Mouse (Mus musculus) MEL (cell line): Measurements from ENCODE around the gene 1110008P14Rik. TPM values are rescaled to one million over a fixed set of nuclear protein-coding genes. Genes with fewer than 3 reads are reported as not detected.

Source experiments
- DNase-seq: peaks from one replicate; pipeline ENCODE4 v3.0.0; 2011; ENCODE audit warnings: low read depth, low spot score
- H3K27ac ChIP-seq: 2 replicates; pipeline ENCODE4 v1.5.1; 2012; ENCODE audit warnings: low read depth, mild to moderate bottlenecking, control low read depth, low read length, moderate library complexity; ENCODE audit not compliant: control insufficient read depth
- H3K27me3 ChIP-seq, 2 experiments: fragments of 150-350 bp in 1 of 2; sonication (generic) in 1 of 2; 2 replicates each; pipeline ENCODE4 v1.6.1; 2012; ENCODE audit warnings: low read length in 2 of 2, mild to moderate bottlenecking in 2 of 2, improper control_type of control experiment in 1 of 2, moderate library complexity in 1 of 2; ENCODE audit not compliant: insufficient read depth in 2 of 2, control insufficient read depth in 1 of 2
- H3K36me3 ChIP-seq, 2 experiments: 2 replicates each; pipeline ENCODE4 v1.6.1; 2012 to 2014; ENCODE audit warnings: low read length in 2 of 2, improper control_type of control experiment in 1 of 2, inconsistent platforms in 1 of 2, mild to moderate bottlenecking in 1 of 2; ENCODE audit not compliant: insufficient read depth in 2 of 2, control insufficient read depth in 1 of 2
- H3K4me1 ChIP-seq, 2 experiments: fragments of 150-350 bp in 1 of 2; sonication (generic) in 1 of 2; 2 replicates each; pipeline ENCODE4 v1.6.1; 2012; ENCODE audit warnings: low read length in 2 of 2, improper control_type of control experiment in 1 of 2, mild to moderate bottlenecking in 1 of 2; ENCODE audit not compliant: insufficient read depth in 2 of 2, control insufficient read depth in 1 of 2
- H3K4me3 ChIP-seq, 2 experiments: fragments of 150-350 bp in 1 of 2; sonication (generic) in 1 of 2; 2 replicates each; pipeline ENCODE4 v1.5.1; 2012; ENCODE audit warnings: low read depth in 2 of 2, low read length in 2 of 2, mild to moderate bottlenecking in 2 of 2, moderate library complexity in 2 of 2, control low read depth in 1 of 2, improper control_type of control experiment in 1 of 2; ENCODE audit not compliant: control insufficient read depth in 1 of 2, insufficient read depth in 1 of 2
- H3K79me2 ChIP-seq: 2 replicates; pipeline ENCODE4 v1.6.1; 2012; ENCODE audit warnings: mild to moderate bottlenecking, low read length, moderate library complexity; ENCODE audit not compliant: control insufficient read depth, poor library complexity, insufficient read depth
- H3K9ac ChIP-seq: 2 replicates; pipeline ENCODE4 v1.6.1; 2012; ENCODE audit warnings: low read depth, mild to moderate bottlenecking, control low read depth, low read length, moderate library complexity; ENCODE audit not compliant: control insufficient read depth, poor library complexity, severe bottlenecking
- H3K9me3 ChIP-seq: fragments of 150-350 bp; sonication (generic); replicated peaks from 2 replicates; pipeline ENCODE4 v1.6.1; 2012; ENCODE audit warnings: mild to moderate bottlenecking, low read length, improper control_type of control experiment, moderate library complexity; ENCODE audit not compliant: insufficient read depth
- CHD2 ChIP-seq: IDR thresholded peaks from 2 replicates; pipeline ENCODE4 v1.6.1; 2011; ENCODE audit warnings: low read length, improper control_type of control experiment
- ELF1 ChIP-seq: IDR thresholded peaks from 2 replicates; pipeline ENCODE4 v1.6.1; 2014; ENCODE audit warnings: low read depth, mild to moderate bottlenecking, inconsistent platforms, low read length, improper control_type of control experiment, moderate library complexity
- EP300 ChIP-seq, 2 experiments: IDR thresholded peaks; 2 replicates each; pipeline ENCODE4 v1.6.1; 2011; ENCODE audit warnings: improper control_type of control experiment in 2 of 2, low read length in 2 of 2, low read depth in 1 of 2, mild to moderate bottlenecking in 1 of 2
- ETS1 ChIP-seq: IDR thresholded peaks from 2 replicates; pipeline ENCODE4 v1.6.1; 2012; ENCODE audit warnings: low read depth, mild to moderate bottlenecking, inconsistent platforms, low read length, improper control_type of control experiment, moderate library complexity
- GATA1 ChIP-seq: IDR thresholded peaks from 2 replicates; pipeline ENCODE4 v1.6.1; 2011; ENCODE audit warnings: low read depth, low read length, improper control_type of control experiment
- HCFC1 ChIP-seq: IDR thresholded peaks from 2 replicates; pipeline ENCODE4 v1.6.1; 2012; ENCODE audit warnings: low read depth, mild to moderate bottlenecking, inconsistent platforms, low read length, improper control_type of control experiment, moderate library complexity
- KAT2A ChIP-seq: conservative IDR thresholded peaks from 2 replicates; pipeline ENCODE4 v1.6.1; 2012; ENCODE audit warnings: low read depth, low read length, improper control_type of control experiment, inconsistent platforms
- MAZ ChIP-seq: IDR thresholded peaks from 2 replicates; pipeline ENCODE4 v1.6.1; 2012; ENCODE audit warnings: low read depth, mild to moderate bottlenecking, inconsistent platforms, low read length, improper control_type of control experiment
- MXI1 ChIP-seq: IDR thresholded peaks from 2 replicates; pipeline ENCODE4 v1.6.1; 2011; ENCODE audit warnings: mild to moderate bottlenecking, low read depth, low read length, improper control_type of control experiment
- NELFE ChIP-seq: IDR thresholded peaks from 2 replicates; pipeline ENCODE4 v1.6.1; 2011; ENCODE audit warnings: low read depth, low read length, improper control_type of control experiment
- POLR2A ChIP-seq, 2 experiments: IDR thresholded peaks; 2 replicates each; pipeline ENCODE4 v1.6.1; 2011 to 2012; ENCODE audit warnings: low read length in 2 of 2, mild to moderate bottlenecking in 2 of 2, control low read depth in 1 of 2, improper control_type of control experiment in 1 of 2, low read depth in 1 of 2, moderate library complexity in 1 of 2; ENCODE audit not compliant: control insufficient read depth in 1 of 2, insufficient read depth in 1 of 2, poor library complexity in 1 of 2
- RAD21 ChIP-seq: IDR thresholded peaks from 2 replicates; pipeline ENCODE4 v1.6.1; 2011; ENCODE audit warnings: mild to moderate bottlenecking, low read depth, low read length, improper control_type of control experiment
- RCOR1 ChIP-seq: IDR thresholded peaks from 2 replicates; pipeline ENCODE4 v1.6.1; 2012; ENCODE audit warnings: low read depth, mild to moderate bottlenecking, inconsistent platforms, low read length, improper control_type of control experiment
- SIN3A ChIP-seq: IDR thresholded peaks from 2 replicates; pipeline ENCODE4 v1.6.1; 2012; ENCODE audit warnings: low read length, improper control_type of control experiment, inconsistent platforms
- TAL1 ChIP-seq: IDR thresholded peaks from 2 replicates; pipeline ENCODE4 v1.6.1; 2012; ENCODE audit warnings: mild to moderate bottlenecking, inconsistent platforms, low read length, moderate library complexity, mixed read lengths
- TBP ChIP-seq: IDR thresholded peaks from 2 replicates; pipeline ENCODE4 v1.8.0; 2011; ENCODE audit warnings: low read depth, low read length, improper control_type of control experiment
- UBTF ChIP-seq: IDR thresholded peaks from 2 replicates; pipeline ENCODE4 v1.6.1; 2012; ENCODE audit warnings: low read depth, mild to moderate bottlenecking, inconsistent platforms, low read length, improper control_type of control experiment, moderate library complexity, borderline replicate concordance; ENCODE audit not compliant: insufficient read depth
- ZNF384 ChIP-seq: IDR thresholded peaks from 2 replicates; pipeline ENCODE4 v1.6.1; 2012; ENCODE audit warnings: low read depth, mild to moderate bottlenecking, inconsistent platforms, low read length, improper control_type of control experiment
- polyA plus RNA-seq, 2 experiments: library from polyadenylated mRNA; stranded (reverse) in 1 of 2; unstranded in 1 of 2; fragments of >175 nt in 1 of 2; fragments of >200 nt in 1 of 2; gene quantifications; 2 replicates each; pipeline versions ENCODE4 v1.2.1 to v1.2.4; 2012; ENCODE audit warnings: low replicate concordance in 2 of 2, low read depth in 1 of 2; ENCODE audit not compliant: insufficient read length in 2 of 2, insufficient read depth in 1 of 2, missing spikeins in 1 of 2
- total RNA-seq: library from RNA; depleted of rRNA; stranded (reverse); fragments of 300-350 nt; gene quantifications from 2 replicates; pipeline ENCODE4 v1.2.3, GENCODE M21; 2012

The 1110008P14Rik gene
- total and polyA plus RNA-seq, 3 experiments = 62.9 to 63.5 TPM; not detected in 1

GRCm38 (mm10) chr2:32424796-32425195, 43.1 kb upstream of the 1110008P14Rik start:
- no peak for DNase-seq
- Histone ChIP-seq H3K9me3 (no peaks in the 10 kb centered on the region), H3K27ac (no peak overlapping the region), H3K36me3 (peaks cover 0 to 37% of the 10 kb centered on the region in 2 experiments; a peak in 3 of 4 replicates), H3K4me1 (peaks cover 26 to 44% of the 10 kb centered on the region in 2 experiments), H3K9ac (no peak overlapping the region), H3K79me2 (peaks cover 17% of the 10 kb centered on the region), H3K27me3 (no peaks in the 10 kb centered on the region), H3K4me3 (no peak overlapping the region)
- TF ChIP-seq GATA1 (0 out of 2 replicates have a peak, but pooled peaks have one; percentile 21), RAD21 (no peak), EP300 (IDR thresholded peaks at IDR 0.05; ENCODE audit: low read depth in 1 of 2, low read length in 2 of 2) (0 out of 4 replicates have a peak, but pooled peaks of 1 of the 2 experiments have one; percentile 9)
- TF ChIP-seq, all 39 proteins: peak for 2

- Histone ChIP-seq H3K27ac (no peak overlapping the region), H3K9me3 (no peaks in the 10 kb centered on the region), H3K9ac (no peak overlapping the region), H3K4me3 (no peak overlapping the region), H3K27me3 (no peaks in the 10 kb centered on the region), H3K36me3 (peaks cover 0 to 37% of the 10 kb centered on the region in 2 experiments; a peak in 3 of 4 replicates)
- DNase-seq = peak; percentile 86
- TF ChIP-seq ZNF384 (peak; percentile 96), UBTF (no peak), HCFC1 (0 out of 2 replicates have a peak, but pooled peaks have one; percentile 52), MXI1 (no peak), ETS1 (peak; percentile 41; the same call in 1 of the 2 replicates), NELFE (no peak), SIN3A (peak; percentile 72), GATA1 (no peak)
- TF ChIP-seq, all 39 proteins: peak for 4
- H3K79me2 ChIP-seq = peaks cover 15% of the 10 kb centered on the region
- peaks cover 26 to 38% of the 10 kb centered on the region in 2 experiments for H3K4me1 ChIP-seq
Observed at GRCm38 (mm10) chr2:32423481-32424331, 42.0 kb upstream of the 1110008P14Rik start.

GRCm38 (mm10) chr2:32421851-32422251, 40.1 kb upstream of the 1110008P14Rik start:
- no peaks in the 10 kb centered on the region for H3K9me3 ChIP-seq
- TF ChIP-seq POLR2A (IDR thresholded peaks at IDR 0.05; ENCODE audit: control insufficient read depth in 1 of 2, insufficient read depth in 1 of 2, low read depth in 1 of 2, low read length in 2 of 2, poor library complexity in 1 of 2) (no peak), UBTF (no peak), ETS1 (no peak), TAL1 (no peak), MAZ (no peak), TBP (no peak), RCOR1 (no peak), ELF1 (no peak), CHD2 (no peak), NELFE (no peak), KAT2A (no peak)
- TF ChIP-seq, all 39 proteins: peak for 0
- Histone ChIP-seq H3K79me2 (peaks cover 9% of the 10 kb centered on the region; the same call in 1 of the 2 replicates), H3K9ac (no peak overlapping the region), H3K4me1 (peaks cover 23 to 37% of the 10 kb centered on the region in 2 experiments), H3K27me3 (no peaks in the 10 kb centered on the region), H3K27ac (no peak overlapping the region), H3K4me3 (no peak overlapping the region), H3K36me3 (peaks cover 0 to 37% of the 10 kb centered on the region in 2 experiments; a peak in 3 of 4 replicates)
- no peak for DNase-seq
